Mouse (Mus musculus) spleen, adult 2 months (tissue): Measurements from ENCODE around the gene Caskin2. TPM values are rescaled to one million over a fixed set of nuclear protein-coding genes. Genes with fewer than 3 reads are reported as not detected.

ENCODE experiments used
- DNase-seq, 2 experiments: peaks; one replicate each; pipeline versions ENCODE4 v3.0.0 to v3.0.0-alpha.2; 2012 to 2021; ENCODE audit warnings: low spot score in 2 of 2, low read depth in 1 of 2
- H3K27ac ChIP-seq: fragments of 200-500 bp; 2 replicates; pipeline ENCODE4 v1.5.1; 2012; ENCODE audit warnings: low read length, inconsistent platforms; ENCODE audit not compliant: insufficient read depth
- H3K27me3 ChIP-seq: fragments of 200-500 bp; 2 replicates; pipeline ENCODE4 v1.6.1; 2012; ENCODE audit warnings: mild to moderate bottlenecking, moderate library complexity, low read length, inconsistent platforms; ENCODE audit not compliant: control insufficient read depth, insufficient read depth
- H3K36me3 ChIP-seq: fragments of 200-500 bp; 2 replicates; pipeline ENCODE4 v1.6.1; 2012; ENCODE audit warnings: mild to moderate bottlenecking, low read length, inconsistent platforms; ENCODE audit not compliant: control insufficient read depth, insufficient read depth
- H3K4me1 ChIP-seq: fragments of 200-500 bp; 2 replicates; pipeline ENCODE4 v1.6.1; 2011; ENCODE audit warnings: inconsistent platforms; ENCODE audit not compliant: control insufficient read depth, insufficient read depth, insufficient read length
- H3K4me3 ChIP-seq: fragments of 200-500 bp; 2 replicates; pipeline ENCODE4 v1.5.1; 2011; ENCODE audit warnings: mild to moderate bottlenecking, inconsistent platforms; ENCODE audit not compliant: insufficient read depth, insufficient read length; ENCODE audit errors: extremely low read depth
- CTCF ChIP-seq: fragments of 200-500 bp; IDR thresholded peaks from 2 replicates; pipeline ENCODE4 v1.5.1; 2011; ENCODE audit warnings: mild to moderate bottlenecking, inconsistent platforms; ENCODE audit not compliant: insufficient read depth, insufficient read length, insufficient replicate concordance; ENCODE audit errors: extremely low read depth
- POLR2A ChIP-seq: fragments of 200-500 bp; IDR thresholded peaks from 2 replicates; pipeline ENCODE4 v1.6.1; 2011; ENCODE audit warnings: low read depth, low read length, inconsistent platforms
- WGBS: fragments of 180-500 bp; shearing (Covaris S2); methylation state at CpG from one replicate; pipeline ENCODE4 v1.1.7; 2018; 5-methylcytosine and 5-hydroxymethylcytosine counted together
- polyA plus RNA-seq: library from polyadenylated mRNA; depleted of rRNA; stranded (reverse); fragments of >200 nt; gene quantifications from 2 replicates; pipeline ENCODE4 v1.2.3, GENCODE M21; 2012

The Caskin2 gene
- polyA plus RNA-seq, 1 experiment, result 13.2 TPM

- no peaks in the 10 kb centered on the region; the same call in 1 of the 2 replicates for H3K4me1 ChIP-seq
- H3K27me3 ChIP-seq, result no peaks in the 10 kb centered on the region
- WGBS, result 92% methylated on average over 25 of the region's 25 CpGs
- no peak overlapping the region for H3K27ac ChIP-seq
- no peak for TF ChIP-seq POLR2A
- no peak for TF ChIP-seq CTCF
- DNase-seq, result no peak
- no peaks in the 10 kb centered on the region for H3K36me3 ChIP-seq
- no peak overlapping the region for H3K4me3 ChIP-seq
Observed at GRCm38 (mm10) chr11:115830550-115831325, 17.3 kb upstream of the Caskin2 start.

GRCm38 (mm10) chr11:115829036-115829435 is 15.6 kb upstream of the Caskin2 start:
- no peaks in the 10 kb centered on the region for H3K36me3 ChIP-seq
- no peak overlapping the region for H3K4me3 ChIP-seq
- TF ChIP-seq CTCF, result no peak
- no peak for TF ChIP-seq POLR2A
- H3K27me3 ChIP-seq, result no peaks in the 10 kb centered on the region; the same call in 1 of the 2 replicates
- no peaks in the 10 kb centered on the region; the same call in 1 of the 2 replicates for H3K4me1 ChIP-seq
- no peak for DNase-seq
- WGBS, result 81% methylated on average over 4 of the region's 4 CpGs
- H3K27ac ChIP-seq, result no peak overlapping the region

- WGBS, result 88% methylated on average over 6 of the region's 6 CpGs
- Histone ChIP-seq H3K4me3 (no peak overlapping the region), H3K27me3 (no peaks in the 10 kb centered on the region; the same call in 1 of the 2 replicates), H3K4me1 (peaks cover 4% of the 10 kb centered on the region), H3K36me3 (no peaks in the 10 kb centered on the region; the same call in 1 of the 2 replicates), H3K27ac (no peak overlapping the region)
- DNase-seq, result no peak
- TF ChIP-seq CTCF (no peak), POLR2A (no peak)
Observed at GRCm38 (mm10) chr11:115827624-115828023, 14.2 kb upstream of the Caskin2 start.

- Histone ChIP-seq H3K4me3 (no peak overlapping the region), H3K36me3 (no peaks in the 10 kb centered on the region; the same call in 1 of the 2 replicates), H3K27ac (no peak overlapping the region), H3K4me1 (peaks cover 4% of the 10 kb centered on the region), H3K27me3 (no peaks in the 10 kb centered on the region; the same call in 1 of the 2 replicates)
- no peak for DNase-seq
- TF ChIP-seq POLR2A, result no peak
- no peak for TF ChIP-seq CTCF
- WGBS, result 89% methylated on average over 5 of the region's 5 CpGs
Observed at GRCm38 (mm10) chr11:115826487-115826886, 13.0 kb upstream of the Caskin2 start.

GRCm38 (mm10) chr11:115824813-115825212 is 11.4 kb upstream of the Caskin2 start:
- H3K4me1 ChIP-seq, result peaks cover 4% of the 10 kb centered on the region
- DNase-seq, result no peak
- no peak for TF ChIP-seq POLR2A
- no peak for TF ChIP-seq CTCF
- no peaks in the 10 kb centered on the region; the same call in 1 of the 2 replicates for H3K27me3 ChIP-seq
- H3K4me3 ChIP-seq, result peak overlapping the region; percentile 80; the same call in 1 of the 2 replicates
- no peaks in the 10 kb centered on the region; the same call in 1 of the 2 replicates for H3K36me3 ChIP-seq
- no peak overlapping the region for H3K27ac ChIP-seq
- WGBS, result 29% methylated on average over 11 of the region's 11 CpGs

GRCm38 (mm10) chr11:115823774-115824740 is 10.6 kb upstream of the Caskin2 start, which contains the start of gene Llgl2:
Llgl2 (plus strand) TSS chr11:115824049.
- Histone ChIP-seq H3K27me3 (no peaks in the 10 kb centered on the region; the same call in 1 of the 2 replicates), H3K27ac (peak within 1 kb of the TSS; percentile 60), H3K4me3 (peak within 1 kb of the TSS; percentile 80), H3K36me3 (no peaks in the 10 kb centered on the region; the same call in 1 of the 2 replicates), H3K4me1 (peaks cover 4% of the 10 kb centered on the region)
- peak; percentile 53 to 87 for DNase-seq
- 1% methylated on average over 87 of the region's 87 CpGs for WGBS
- TF ChIP-seq POLR2A, result peak; percentile 71; the same call in 1 of the 2 replicates
- TF ChIP-seq CTCF, result no peak
